Mouse (Mus musculus) kidney, postnatal 4 days (tissue): ENCODE data around the gene Gsn.
A peak's percentile ranks its signal among the peaks of the same experiment; 100 is the strongest.

Experiments
- DNase-seq, 2 experiments: peaks; one replicate each; pipeline ENCODE4 v3.0.0; 2021; ENCODE audit warnings: mixed read lengths in 2 of 2

The Gsn gene

DNA sequence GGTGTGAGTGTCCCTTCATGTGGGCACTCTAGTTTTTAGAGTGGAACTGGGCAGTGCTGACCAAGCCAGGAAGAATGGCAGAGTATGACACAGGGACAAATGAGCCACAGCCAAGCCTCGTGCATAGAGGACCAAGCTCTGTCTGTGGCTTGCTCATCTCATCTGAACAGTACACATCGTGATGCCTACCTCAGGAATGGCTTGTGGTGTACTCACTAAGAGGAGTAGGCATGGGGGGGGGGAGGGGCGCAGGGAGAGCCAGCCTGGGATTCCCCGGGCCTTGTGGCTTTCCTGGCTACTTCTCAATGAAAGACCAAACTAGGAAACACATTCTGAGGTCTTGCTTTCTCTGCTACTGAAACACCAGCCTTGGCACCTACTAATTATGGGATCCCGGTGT is 1.2 kb upstream of the Gsn start:
- no peak for DNase-seq

DNA sequence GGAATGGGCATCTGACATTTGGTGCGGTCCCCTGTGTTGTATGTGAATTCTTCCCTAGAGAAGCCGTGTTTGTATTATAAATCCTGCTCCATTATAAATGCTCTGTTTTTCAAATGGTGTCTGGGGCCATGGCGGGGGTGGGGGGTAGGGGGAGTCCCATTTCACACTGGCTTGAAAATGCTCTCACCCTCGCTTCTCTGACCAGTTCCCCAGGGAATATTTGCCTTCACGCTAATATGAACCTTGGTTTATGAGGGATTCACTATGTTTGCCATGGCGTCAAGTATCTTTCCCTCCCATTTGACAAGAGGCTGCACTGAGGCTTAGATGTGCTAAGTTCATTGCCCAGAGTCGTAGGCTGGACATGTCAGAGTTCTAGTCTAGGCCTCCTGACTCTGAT is 718 bp upstream of the Gsn start:
- no peak for DNase-seq

DNA sequence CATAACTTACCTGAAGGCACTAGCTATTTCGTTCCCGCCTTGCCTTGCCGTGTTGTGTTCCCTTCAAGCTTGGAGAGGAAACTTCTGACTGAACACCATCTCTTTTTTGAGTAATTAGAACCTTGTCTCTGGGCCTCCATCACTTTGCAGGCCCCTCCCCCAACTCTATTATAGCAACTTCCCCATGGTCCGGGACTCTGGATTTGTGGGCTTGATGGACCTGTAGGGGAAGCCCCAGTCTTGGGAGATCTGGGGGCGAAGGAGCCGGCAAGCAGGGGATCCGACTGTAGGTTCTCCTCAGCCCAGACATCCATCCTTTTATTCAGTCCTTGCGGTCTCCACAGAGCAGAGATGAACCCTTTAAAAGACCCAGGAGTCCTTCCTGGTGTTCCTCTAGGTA is 752 bp downstream of the Gsn start:
- DNase-seq: no peak

DNA sequence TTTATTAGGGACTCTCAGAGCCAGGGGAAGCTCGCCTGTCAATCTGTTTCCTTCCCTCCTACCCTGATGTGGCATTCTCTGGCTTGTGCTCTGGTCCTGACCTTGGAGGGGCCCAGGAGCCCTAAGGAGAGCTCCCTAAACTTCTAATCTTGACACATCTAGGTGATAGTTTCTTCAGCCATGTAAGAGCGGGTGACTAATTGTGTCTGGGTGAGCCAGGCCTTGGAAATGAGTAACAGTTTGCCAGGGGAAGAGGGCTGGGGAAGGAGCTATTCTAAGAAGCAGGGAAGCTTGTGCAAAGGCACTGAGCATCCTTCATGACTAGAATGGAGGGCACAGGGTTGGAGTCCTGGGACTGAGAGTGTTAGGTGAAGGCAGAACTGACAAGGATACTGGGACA is 1.7 kb downstream of the Gsn start:
- no peak for DNase-seq

DNA sequence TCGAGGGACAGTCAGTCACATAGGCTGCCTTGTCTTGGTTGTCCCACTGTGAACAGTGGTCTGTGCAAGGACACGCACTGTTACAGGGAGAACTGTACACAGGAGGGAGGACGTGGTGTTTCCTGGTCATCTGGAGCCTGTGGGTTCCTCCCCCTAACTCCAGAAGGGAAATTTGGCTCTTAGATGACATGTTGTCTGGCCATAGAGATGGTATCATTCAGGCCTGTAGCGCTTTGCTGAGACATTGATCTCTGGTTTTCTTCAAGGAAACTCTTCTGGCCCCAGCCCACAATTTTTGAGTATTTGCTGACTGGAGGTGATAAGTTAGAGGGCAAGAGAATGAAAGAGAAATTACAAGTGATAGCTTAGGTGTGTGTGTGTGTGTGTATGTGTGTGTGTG is 2.4 kb downstream of the Gsn start:
- DNase-seq: no peak

DNA sequence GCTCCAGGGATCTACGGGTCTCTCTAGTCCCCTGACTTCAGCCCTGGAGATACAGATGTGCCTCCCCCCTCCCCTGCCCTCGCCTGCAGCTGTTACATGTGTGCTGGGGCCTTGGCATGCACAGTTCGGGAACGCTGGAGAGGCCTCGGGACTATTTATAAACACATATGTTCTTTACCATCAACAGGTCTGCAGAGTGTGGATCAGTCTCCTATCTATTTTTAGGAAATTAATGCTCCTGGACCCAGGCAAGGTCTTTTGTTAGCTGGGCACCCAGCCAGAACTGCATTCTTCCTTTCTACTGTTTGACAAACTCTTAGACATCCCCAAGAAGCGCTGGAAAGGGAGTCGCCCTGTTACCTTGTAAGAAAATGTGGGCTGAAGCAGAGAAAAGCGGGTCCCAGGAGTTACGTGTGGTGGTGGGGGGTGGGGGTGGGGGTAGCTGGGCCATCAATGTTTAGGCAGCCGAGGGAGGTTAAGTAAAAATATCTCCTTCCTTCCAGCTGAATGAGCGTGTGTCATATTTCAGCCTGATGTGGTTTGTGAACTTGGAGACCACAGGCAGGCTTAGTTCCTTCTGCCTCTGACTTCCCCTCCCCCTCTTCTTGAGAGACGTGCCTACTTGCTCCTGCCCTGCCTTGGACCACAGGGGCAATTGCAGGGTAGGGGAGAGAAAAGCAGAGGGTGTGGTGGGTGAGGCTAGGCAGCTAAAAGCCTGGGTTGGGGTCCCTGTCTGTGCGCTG is 3.3 kb downstream of the Gsn start:
- DNase-seq: peak; percentile 59 to 72

DNA sequence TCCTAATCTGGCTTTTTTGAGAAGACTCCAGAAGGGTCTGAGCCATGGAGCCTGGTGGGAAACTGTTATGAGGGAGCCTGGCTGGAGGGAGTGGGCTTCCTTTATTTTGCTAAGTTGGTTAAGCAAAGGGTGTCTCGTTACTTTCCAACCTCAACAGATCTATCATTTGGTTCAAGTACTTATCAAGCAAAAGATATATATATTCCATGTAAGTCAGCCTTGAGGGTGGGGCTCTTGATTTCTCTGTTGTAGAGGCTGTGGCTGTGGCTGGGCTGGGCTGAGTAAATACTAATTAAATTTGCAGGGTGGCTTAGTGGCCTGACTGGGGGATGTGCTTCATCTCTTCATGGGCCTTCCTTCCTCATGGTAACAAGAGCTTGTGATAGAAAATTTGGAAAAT is 4.1 kb downstream of the Gsn start:
- DNase-seq: no peak

DNA sequence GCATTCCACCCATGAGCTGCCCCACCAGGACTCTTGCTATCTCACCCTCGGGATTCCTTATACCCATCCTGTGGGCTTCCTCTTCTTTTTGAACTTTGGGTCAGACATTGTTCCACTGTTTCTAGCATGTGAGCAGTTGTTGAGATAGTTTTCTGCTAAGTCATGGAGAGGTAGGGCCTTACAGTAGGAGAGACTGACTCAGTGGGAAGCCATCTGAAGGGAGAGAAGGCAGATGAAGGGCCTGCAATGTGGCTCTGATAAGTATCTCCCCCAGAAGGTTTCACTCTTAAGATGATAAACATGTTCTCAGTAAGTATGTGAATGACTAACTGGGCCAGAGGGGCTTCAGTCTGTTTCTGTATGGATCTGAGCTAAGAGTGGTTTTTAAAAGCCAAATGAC is 7.9 kb downstream of the Gsn start:
- no peak for DNase-seq

DNA sequence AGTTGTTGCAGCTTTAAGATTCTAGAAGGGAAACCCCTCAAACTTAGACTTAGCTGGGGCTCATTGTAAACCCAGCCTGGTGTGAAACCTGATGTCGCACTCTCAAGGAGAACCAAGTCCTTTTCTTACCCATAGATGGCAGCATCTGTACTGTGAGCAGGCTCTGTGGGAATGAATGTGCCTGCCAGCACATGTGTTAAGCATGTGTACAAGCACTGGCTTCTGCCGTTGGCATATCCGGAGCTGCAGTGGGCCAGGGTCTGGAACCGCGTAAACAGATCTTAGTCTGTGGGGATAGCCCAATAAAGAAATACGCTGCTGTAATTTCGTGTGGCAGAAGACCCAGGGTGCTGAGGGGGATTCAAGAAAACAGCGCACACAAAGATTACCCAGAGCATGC is 9.1 kb downstream of the Gsn start:
- DNase-seq: peak; percentile 48 to 68

DNA sequence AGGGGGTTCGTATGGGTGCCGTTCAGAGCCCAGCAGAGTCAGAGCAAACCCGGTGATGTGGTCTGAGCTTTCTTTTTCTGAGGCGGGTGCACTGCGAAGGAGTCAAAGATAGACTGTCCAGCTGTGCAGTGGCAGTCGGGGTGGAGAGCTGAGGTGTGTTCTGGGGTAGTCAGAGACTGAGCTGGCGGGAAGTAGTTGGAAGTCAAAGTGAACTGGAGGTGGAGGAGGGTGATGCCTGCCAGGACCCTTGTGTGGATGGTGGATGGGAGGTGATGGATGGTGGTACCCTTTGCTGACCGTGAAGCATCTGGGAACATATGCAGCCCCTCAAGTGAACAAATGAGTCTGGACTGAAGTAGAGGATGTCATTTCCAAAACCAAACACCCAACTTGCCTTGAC is 9.6 kb downstream of the Gsn start:
- no peak for DNase-seq

DNA sequence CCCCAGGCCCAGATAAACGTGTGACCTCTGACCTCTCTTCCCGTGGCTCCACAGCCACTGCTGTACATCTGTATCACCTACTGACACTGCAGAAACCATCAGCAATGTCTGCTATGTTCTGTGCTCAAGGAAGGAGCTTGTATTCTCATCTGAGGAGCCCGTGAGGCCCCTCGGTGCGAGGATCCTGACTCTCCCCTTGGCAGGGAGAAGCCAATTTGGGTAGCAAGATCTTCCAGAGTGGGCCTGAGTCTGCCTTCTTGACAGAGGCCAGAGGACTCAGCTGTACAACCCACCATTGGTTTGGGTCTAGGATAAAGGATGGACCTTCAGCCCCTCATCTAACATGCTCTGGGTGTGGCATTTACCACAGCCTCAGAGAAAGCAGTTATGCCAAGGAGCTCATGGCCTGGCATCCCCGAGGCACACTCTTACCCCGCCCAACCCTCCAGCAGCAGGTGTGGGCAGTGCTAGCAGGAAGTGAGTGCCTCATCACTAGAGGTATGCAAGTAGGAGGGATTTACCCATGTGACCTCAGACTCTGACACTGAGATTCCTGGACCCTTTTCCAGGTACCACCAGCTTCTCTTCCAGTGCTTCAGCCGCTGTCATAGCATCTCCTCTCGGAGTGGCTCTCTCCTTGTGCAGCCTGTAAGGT is 10.2 kb downstream of the Gsn start:
- no peak for DNase-seq

DNA sequence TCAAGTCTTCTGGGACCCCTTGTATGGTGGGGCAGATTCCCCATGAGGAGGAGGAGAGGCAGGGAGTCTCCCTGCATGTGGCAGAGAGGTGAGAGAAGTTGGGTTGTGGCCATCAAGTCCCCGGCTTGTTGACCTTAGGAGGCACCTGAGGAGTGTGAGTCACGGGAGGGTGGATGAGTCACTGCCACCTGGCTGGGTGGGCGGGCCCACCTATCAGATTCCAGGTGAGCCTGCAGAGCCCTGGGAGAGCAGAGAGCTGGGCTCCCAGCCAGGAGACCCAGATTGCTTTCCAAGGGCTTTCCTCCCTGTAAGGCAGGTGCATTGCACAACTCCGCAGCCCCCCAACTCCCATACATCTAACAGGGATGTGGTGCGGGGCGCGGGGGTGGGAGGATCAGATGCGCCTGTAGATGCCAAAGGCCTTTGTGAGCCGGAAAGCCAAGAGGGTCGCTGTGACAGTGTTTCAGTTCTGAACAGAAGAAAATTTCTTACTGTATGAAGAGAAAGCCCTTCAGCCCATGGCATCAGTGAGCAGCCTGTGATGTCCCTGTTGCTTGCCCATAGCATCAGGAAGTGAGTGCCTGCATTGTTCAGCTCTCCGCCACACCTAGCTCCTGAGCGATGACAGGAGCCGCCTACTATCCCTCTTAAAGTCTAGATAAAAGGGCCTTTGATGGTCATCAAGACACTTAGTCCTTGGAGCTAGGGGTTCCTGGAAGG is 11.1 kb downstream of the Gsn start:
- peak; percentile 62 to 74 for DNase-seq

DNA sequence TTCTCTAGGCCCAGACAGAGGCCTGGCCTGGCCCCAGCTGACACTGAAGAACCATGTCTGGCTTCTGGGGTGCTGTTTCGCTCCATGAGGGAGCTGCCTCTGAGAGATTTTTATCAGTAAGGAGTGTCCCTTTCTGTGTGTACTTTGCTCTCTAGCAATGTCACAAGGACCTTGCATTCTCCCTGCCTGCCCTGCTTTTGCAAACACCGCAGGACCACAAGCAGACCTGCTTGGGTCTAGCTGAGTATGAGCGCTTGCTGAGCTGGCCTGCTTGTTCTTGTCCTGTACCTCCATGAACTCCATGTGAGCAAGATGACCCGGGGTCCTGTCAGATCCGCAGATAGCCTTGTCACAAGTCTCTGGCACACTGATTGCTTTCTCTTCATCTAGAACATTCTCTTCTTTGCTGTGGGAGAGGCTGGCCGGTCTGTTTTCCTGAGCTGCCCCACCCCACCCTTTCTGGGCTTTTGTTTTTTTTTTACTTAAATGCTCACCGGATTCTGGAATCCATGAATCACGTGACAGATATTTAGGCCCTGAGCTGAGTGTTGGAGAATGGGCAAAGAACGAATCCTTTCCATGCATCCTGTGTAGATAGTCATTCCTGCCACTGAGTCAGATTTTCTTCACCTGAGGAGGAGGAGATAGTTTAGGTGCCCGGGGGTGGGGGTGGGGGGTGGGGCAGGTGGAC is 11.8 kb downstream of the Gsn start:
- no peak for DNase-seq

DNA sequence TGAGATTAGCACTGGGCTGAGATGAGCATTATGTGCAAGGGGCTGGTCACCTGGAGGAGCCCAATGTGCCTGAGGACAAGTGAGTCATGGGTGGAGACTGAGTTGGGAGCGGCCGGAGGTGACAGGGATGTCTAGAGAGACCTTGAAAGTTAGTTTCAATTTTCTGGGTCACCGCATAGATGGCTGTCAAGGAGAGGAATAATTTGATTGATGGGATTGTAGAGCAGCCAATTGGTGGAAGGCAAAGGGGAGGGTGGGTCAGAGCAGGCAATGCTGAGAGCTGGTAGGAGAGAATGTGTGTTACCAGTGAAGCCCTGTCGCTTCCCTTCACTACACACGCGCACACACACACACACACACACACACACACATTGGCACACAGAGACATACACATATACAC is 13.0 kb downstream of the Gsn start:
- DNase-seq: no peak

DNA sequence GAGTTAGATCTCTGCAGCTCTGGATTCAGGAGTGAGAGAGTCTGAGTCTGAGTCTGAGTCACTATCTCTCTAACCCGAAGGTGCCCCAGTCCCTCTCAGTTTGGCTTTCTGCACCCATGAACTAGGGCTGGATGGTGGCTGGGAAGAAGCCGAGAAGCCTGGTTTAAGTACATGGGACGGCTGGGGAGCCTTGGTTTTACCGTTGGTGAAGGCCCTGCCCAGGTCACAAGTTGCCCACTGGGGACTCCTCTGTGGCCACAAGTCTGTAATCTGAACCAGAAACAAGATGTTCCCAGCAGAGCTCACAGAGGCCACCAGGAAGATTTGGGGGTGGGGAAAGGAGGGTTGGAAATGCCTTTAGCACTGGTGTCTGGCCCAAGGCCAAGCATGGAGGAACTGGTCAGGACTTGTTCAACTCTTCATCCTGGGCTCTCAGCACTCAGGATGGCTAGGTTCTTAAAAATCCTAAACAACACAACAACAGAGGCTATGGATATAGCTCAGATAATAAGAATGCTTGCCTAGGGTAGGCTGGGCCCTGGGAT is 13.6 kb downstream of the Gsn start:
- peak; percentile 52 to 66 for DNase-seq

DNA sequence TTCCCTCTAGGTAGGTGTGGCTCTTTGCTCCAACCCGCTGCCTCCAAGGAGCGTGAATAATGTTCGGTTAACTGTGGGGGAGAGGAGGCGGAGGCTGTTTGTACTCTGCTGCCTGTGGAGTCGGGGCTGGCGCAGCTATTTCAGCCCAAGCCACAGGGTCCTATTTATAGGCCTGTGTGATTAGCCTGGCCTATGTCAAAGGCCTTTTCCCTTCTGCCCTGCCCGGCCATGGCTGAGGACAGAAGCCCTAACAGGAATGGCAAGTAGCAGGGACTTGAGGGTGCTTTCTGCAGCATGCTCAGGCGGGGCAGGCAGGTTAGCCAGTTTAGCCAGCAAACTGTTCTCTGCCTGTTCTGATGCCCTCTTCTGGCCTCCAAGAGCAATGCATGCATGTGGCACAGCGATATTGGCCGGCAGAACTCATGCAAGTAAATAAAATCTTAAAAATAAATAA is 14.4 kb downstream of the Gsn start:
- DNase-seq: peak; percentile 74 to 82

DNA sequence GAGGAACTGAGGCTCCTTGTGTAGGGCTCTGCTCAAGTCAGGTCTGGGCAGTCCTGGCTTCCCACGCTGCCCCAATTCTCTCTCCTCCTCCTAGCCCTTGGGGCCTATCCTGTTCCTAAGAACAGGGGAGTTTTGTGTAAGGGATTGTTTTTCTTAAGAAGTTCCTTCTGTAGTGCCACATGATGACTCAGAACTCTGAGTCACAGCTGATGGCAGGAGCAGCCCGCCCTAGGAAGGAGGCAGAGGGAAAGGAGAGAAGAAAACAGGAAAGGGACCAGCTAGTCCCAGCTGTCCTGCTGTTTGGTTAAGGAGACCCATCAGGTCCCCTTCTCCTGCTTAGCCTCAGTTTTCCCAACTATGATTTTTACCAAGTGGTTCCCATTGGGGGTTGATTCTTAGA is 15.6 kb downstream of the Gsn start:
- no peak for DNase-seq

DNA sequence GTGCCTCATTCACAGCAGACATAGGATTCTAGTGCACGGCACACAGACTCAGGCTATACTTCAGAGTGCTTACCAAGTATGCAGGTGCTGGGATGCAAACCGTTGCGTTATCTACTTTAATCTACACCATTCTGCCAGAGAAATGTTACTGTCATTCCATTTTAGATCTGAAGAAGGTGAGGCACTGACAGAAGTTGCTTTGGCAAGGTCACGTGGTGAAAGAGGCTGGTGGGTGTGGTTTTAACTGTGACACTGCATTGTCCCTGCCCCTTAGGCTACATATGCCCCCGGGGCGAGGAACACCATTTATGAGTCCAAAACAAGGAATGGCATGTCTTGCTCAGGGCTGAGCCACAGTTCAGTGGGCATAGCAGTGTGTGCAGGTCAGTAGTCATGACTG is 16.7 kb downstream of the Gsn start:
- DNase-seq: no peak

DNA sequence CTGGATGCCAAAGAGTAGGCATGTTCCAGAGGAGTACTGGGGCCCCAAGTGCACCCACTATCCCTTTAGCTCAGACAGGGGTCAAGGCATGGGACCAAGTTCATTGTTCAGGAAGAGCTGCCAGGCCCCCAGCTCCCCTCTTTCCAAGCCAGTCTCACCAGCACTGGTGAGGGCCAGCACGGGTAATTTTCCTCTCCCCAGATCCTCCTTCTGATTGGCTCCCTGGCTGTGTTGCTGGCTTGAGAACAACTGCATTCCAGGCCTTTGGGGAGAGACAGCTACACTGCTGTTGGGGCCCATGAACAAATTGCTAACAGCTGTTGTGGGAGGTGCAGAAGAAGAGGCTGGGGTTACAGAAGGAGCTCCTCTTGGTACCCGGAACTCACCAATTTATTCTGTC is 17.4 kb downstream of the Gsn start:
- DNase-seq: peak; percentile 44 to 64

DNA sequence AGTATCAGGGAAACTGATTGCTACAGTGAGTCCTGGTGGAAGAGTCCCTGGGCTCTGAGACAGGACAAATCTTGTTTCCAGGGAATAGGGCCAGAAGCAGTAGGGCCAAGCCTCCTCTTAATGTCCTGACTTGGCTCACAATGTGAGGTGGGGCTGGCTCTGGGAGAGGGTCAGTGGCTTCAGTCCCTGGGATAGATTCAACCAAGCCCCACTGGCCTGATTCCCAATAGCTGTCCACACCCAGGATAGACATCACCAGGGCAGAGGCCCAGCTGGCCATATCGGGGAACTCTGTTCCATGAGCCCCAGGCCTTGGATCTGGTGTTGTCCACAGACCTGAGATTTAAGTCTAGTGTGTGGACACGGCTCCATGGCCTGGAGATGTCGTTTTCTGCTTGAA is 21.5 kb downstream of the Gsn start:
- DNase-seq: peak; percentile 38 to 46

DNA sequence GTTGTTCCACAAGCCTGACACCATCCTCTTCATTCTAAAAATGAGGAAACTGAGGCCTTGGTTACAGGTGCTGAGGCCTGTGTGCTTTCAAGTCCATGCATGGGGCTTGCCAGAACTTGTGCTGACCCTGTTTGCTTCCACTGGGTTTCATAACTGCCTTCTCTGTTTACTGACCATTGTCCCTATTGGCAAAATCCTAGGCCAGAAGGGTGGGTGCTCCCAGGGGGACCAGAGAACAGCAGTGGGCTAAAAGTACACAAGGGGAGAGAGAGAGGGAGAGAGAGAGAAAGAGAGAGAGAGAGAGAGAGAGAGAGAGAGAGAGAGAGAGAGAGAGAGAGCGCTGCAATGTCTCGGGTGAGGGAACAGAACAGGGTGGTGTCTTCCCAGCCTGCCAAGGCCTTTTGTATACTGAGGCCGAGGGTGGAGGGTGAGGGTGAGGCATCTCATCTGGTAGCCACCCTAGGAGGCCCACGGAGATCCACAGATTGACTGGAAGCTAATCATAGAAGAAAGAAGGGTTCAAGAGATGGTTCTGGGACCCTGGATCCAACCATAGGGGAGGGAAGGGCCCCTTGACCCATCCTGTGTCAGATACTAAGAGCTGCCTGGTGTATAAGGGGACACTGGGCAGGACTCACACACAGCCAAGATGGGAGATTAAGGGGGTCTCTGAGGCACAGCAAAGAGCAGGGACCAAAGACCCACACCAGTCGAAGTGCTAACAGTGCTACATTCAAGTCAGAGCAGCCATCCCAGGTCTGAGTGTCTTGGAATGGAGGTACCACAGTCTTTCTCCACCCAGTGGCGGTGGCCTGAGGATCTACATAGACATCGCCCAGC is 22.4 kb downstream of the Gsn start:
- DNase-seq: no peak

DNA sequence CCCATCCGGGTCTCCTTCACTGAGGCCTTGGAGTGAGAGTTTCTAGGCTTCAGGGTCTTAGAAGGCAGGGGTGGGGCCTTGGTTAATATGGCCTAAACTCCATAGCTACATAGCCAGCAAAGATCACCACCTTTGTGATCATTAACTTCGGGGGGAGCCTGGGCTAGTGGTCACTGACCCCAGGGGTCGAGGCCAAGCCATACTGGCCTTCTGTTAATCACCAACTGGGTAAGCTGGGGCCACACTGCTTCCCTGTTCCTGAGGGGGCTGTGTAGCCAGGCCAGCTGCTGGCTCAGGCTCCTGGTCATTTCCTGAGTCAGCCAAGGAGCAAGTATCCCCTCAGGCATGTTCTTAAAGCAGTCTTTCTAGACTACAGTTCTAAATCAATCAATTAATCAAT is 23.8 kb downstream of the Gsn start:
- DNase-seq: peak in 1 of 2 experiments; percentile 53
